11 mouse cellular contexts compared by ENCODE assay signal in genomic region chr5:106709388-106710084, GRCm38 (mm10). TPM values are rescaled to one million over a fixed set of nuclear protein-coding genes. Genes with fewer than 3 reads are reported as not detected.
DNase-seq lines count a peak whose midpoint lies in the region; ATAC-seq and TF ChIP-seq lines count a peak whose summit lies in the region.
"Had no signal": no experiment of that assay in that cellular context is flagged by ENCODE, and none has a peak within 500 bp of the region (broad histone marks: within the 10 kb centered on the region; RNA-seq: fewer than 3 reads in every experiment).

No protein-coding gene starts in this region.

- no peak overlapping the region for H3K4me3 ChIP-seq in heart, embryonic 15.5 days
- no peak overlapping the region for H3K4me3 ChIP-seq in stomach, postnatal 0 days (ENCODE audit: low read depth, low read length)
- H3K4me3 ChIP-seq in hindbrain, embryonic 14.5 days (replicated peaks; ENCODE audit: low read length): no peak overlapping the region
- H3K4me3 ChIP-seq: midbrain, embryonic 12.5 days had no signal

- no peaks in the 10 kb centered on the region for H3K36me3 ChIP-seq in heart, embryonic 15.5 days
- H3K36me3 ChIP-seq in stomach, postnatal 0 days (ENCODE audit: control insufficient read depth, insufficient read depth, low read length): no peaks in the 10 kb centered on the region
- no peaks in the 10 kb centered on the region for H3K36me3 ChIP-seq in hindbrain, embryonic 14.5 days (replicated peaks; ENCODE audit: control insufficient read depth, insufficient read depth)
- H3K36me3 ChIP-seq: midbrain, embryonic 12.5 days had no signal

- H3K27ac ChIP-seq in heart, embryonic 15.5 days: peak overlapping the region; percentile 61
- H3K27ac ChIP-seq in stomach, postnatal 0 days (replicated peaks): no peak overlapping the region
- no peak overlapping the region for H3K27ac ChIP-seq in hindbrain, embryonic 14.5 days
- H3K27ac ChIP-seq: midbrain, embryonic 12.5 days had no signal

- no peak overlapping the region for H3K9ac ChIP-seq in heart, embryonic 15.5 days
- no peak overlapping the region for H3K9ac ChIP-seq in stomach, postnatal 0 days (ENCODE audit: low read length)
- H3K9ac ChIP-seq in hindbrain, embryonic 14.5 days: no peak overlapping the region
- H3K9ac ChIP-seq: midbrain, embryonic 12.5 days had no signal

- no peaks in the 10 kb centered on the region for H3K9me3 ChIP-seq in heart, embryonic 15.5 days (replicated peaks)
- H3K9me3 ChIP-seq in stomach, postnatal 0 days (ENCODE audit: control insufficient read depth, low read length): no peaks in the 10 kb centered on the region
- H3K9me3 ChIP-seq in hindbrain, embryonic 14.5 days (ENCODE audit: control insufficient read depth, low read length): no peaks in the 10 kb centered on the region
- H3K9me3 ChIP-seq: midbrain, embryonic 12.5 days had no signal

- ATAC-seq in heart, embryonic 15.5 days (replicated peaks; ENCODE audit: insufficient number of reproducible peaks, insufficient read depth, low FRiP score, low read depth): peak; percentile 53
- ATAC-seq in stomach, postnatal 0 days (ENCODE audit: low FRiP score, low TSS enrichment): peak; percentile 73
- ATAC-seq in hindbrain, embryonic 14.5 days (ENCODE audit: low FRiP score): no peak

- TF ChIP-seq CTCF in stomach, postnatal 0 days (IDR thresholded peaks at IDR 0.05; ENCODE audit: low read depth): no peak

- 29% methylated on average over 11 of the region's 11 CpGs for WGBS in heart, embryonic 15.5 days
- WGBS in stomach, postnatal 0 days: 48% methylated on average over 11 of the region's 11 CpGs
- 53% methylated on average over 11 of the region's 11 CpGs for WGBS in hindbrain, embryonic 14.5 days

- H3K4me1 ChIP-seq in heart, embryonic 15.5 days (replicated peaks): peaks cover 31% of the 10 kb centered on the region
- peaks cover 2% of the 10 kb centered on the region for H3K4me1 ChIP-seq in stomach, postnatal 0 days (replicated peaks; ENCODE audit: control insufficient read depth, insufficient read depth)
- H3K4me1 ChIP-seq in hindbrain, embryonic 14.5 days (replicated peaks; ENCODE audit: control insufficient read depth, insufficient read depth, low read length): no peaks in the 10 kb centered on the region

- peak overlapping the region; percentile 44 for H3K4me2 ChIP-seq in heart, embryonic 15.5 days
- H3K4me2 ChIP-seq in stomach, postnatal 0 days (replicated peaks; ENCODE audit: low read depth): 0 out of 2 replicates have a peak overlapping the region, but pooled peaks have one; percentile 20
- no peak overlapping the region for H3K4me2 ChIP-seq in hindbrain, embryonic 14.5 days (replicated peaks)
- H3K4me2 ChIP-seq: midbrain, embryonic 12.5 days had no signal

- no peak for TF ChIP-seq EP300 in stomach, postnatal 0 days (optimal IDR thresholded peaks at IDR 0.05)

- DNase-seq in thymus, postnatal 14 days: peak; percentile 23
- no peak for DNase-seq in thymus, postnatal 0 days (ENCODE audit: low spot score)
- DNase-seq in lung, postnatal 10 days: peak; percentile 36
- peak; percentile 50 for DNase-seq in stomach, postnatal 0 days (ENCODE audit: low spot score)
- no peak for DNase-seq in gastrocnemius, adult 8-10 months (ENCODE audit: low spot score in 2 of 2)
- no peak for DNase-seq in cerebellum, postnatal 36 days
- no peak for DNase-seq in hindbrain, embryonic 14.5 days (ENCODE audit: low spot score)
- DNase-seq: kidney, adult 2 months; thymus, postnatal 25 days had no signal

- H3K27me3 ChIP-seq in heart, embryonic 15.5 days: no peaks in the 10 kb centered on the region
- H3K27me3 ChIP-seq in stomach, postnatal 0 days (ENCODE audit: control insufficient read depth, insufficient read depth, low read length): no peaks in the 10 kb centered on the region
- H3K27me3 ChIP-seq in hindbrain, embryonic 14.5 days (ENCODE audit: control insufficient read depth, insufficient read depth, low read length): no peaks in the 10 kb centered on the region

RNA-seq across cellular contexts. Expression of gene Zfp644, which starts 12.4 kb away (rescaled TPM):
- 77.0 and 84.4 TPM in 2 replicates for polyA plus RNA-seq in thymus, postnatal 0 days (2015; fragmentation: Nextera tagmentation; extraction: Ambion mirVana)
- polyA plus RNA-seq in heart, embryonic 15.5 days (2015; fragmentation: Nextera tagmentation; extraction: Ambion mirVana): 40.1 and 46.4 TPM in 2 replicates
- polyA plus RNA-seq in stomach, postnatal 0 days (2015; fragmentation: Nextera tagmentation; extraction: Ambion mirVana): 34.1 and 37.6 TPM in 2 replicates
- total RNA-seq in gastrocnemius, adult 8-10 months (2022): 10 to 100 TPM; 46.7 to 56.8 (median 48.4) TPM
- polyA plus RNA-seq in hindbrain, embryonic 14.5 days (2014; fragmentation: Nextera tagmentation; extraction: Ambion mirVana): 88.8 and 104 TPM in 2 replicates

Comparison
In these comparisons a context has a peak if more than half of its experiments do, and no peak if none do; other contexts are left out.
1. DNase-seq: peak in thymus, postnatal 14 days (single experiment), lung, postnatal 10 days (single experiment) and stomach, postnatal 0 days (single experiment); none in thymus, postnatal 0 days (single experiment), gastrocnemius, adult 8-10 months (0 of 2), cerebellum, postnatal 36 days (0 of 2) and hindbrain, embryonic 14.5 days (single experiment).